Mouse (Mus musculus) embryonic facial prominence, embryonic 15.5 days (tissue): ENCODE measurements around the gene Mbd4. TPM values are rescaled to one million over a fixed set of nuclear protein-coding genes. Genes with fewer than 3 reads are reported as not detected.

Experiments used
- ATAC-seq: fragments of 200-750 bp; cut with Nextera tagmentation; 2 replicates; pipeline ENCODE4 v1.8.0; 2017; ENCODE audit warnings: low read depth, moderate TSS enrichment; ENCODE audit not compliant: insufficient number of reproducible peaks, low FRiP score, low TSS enrichment
- H3K27ac ChIP-seq: fragments of 300-500 bp; sonication (generic); replicated peaks from 2 replicates; pipeline ENCODE4 v1.5.1; 2015; ENCODE audit warnings: mild to moderate bottlenecking, inconsistent platforms
- H3K27me3 ChIP-seq: fragments of 300-500 bp; sonication (generic); 2 replicates; pipeline ENCODE4 v1.6.1; 2015; ENCODE audit warnings: inconsistent platforms
- H3K36me3 ChIP-seq: fragments of 300-500 bp; sonication (generic); 2 replicates; pipeline ENCODE4 v1.6.1; 2015; ENCODE audit warnings: mild to moderate bottlenecking, inconsistent platforms
- H3K4me1 ChIP-seq: fragments of 300-500 bp; sonication (generic); 2 replicates; pipeline ENCODE4 v1.6.1; 2015; ENCODE audit warnings: inconsistent platforms
- H3K4me2 ChIP-seq: fragments of 300-500 bp; sonication (generic); replicated peaks from 2 replicates; pipeline ENCODE4 v1.6.1; 2015; ENCODE audit warnings: mild to moderate bottlenecking, inconsistent platforms
- H3K4me3 ChIP-seq: fragments of 300-500 bp; sonication (generic); replicated peaks from 2 replicates; pipeline ENCODE4 v1.5.1; 2015; ENCODE audit warnings: mild to moderate bottlenecking, inconsistent platforms
- H3K9ac ChIP-seq: fragments of 300-500 bp; sonication (generic); 2 replicates; pipeline ENCODE4 v1.6.1; 2015; ENCODE audit warnings: inconsistent platforms
- H3K9me3 ChIP-seq: fragments of 300-500 bp; sonication (generic); replicated peaks from 2 replicates; pipeline ENCODE4 v1.6.1; 2016; ENCODE audit warnings: inconsistent platforms
- WGBS: fragments of 180-500 bp; shearing (Covaris S2); methylation state at CpG from one replicate; pipeline ENCODE4 v1.1.7; 2015; 5-methylcytosine and 5-hydroxymethylcytosine counted together
- polyA plus RNA-seq: library from polyadenylated mRNA; unstranded; fragments of >200 nt; fragmentation: Nextera tagmentation; extraction: Ambion mirVana; gene quantifications from 2 replicates; pipeline ENCODE4 v1.2.1, GENCODE M21; 2015

The Mbd4 gene
- polyA plus RNA-seq, 1 experiment from 2014 or later = 18.5 TPM

GRCm38 (mm10) chr6:115808196-115808487 is 45.0 kb downstream of the Mbd4 start:
- Histone ChIP-seq H3K36me3 (peaks cover 42% of the 10 kb centered on the region), H3K27ac (peak overlapping the region; percentile 97), H3K27me3 (no peaks in the 10 kb centered on the region), H3K9ac (peak overlapping the region; percentile 85), H3K4me2 (peak overlapping the region; percentile 80), H3K9me3 (no peaks in the 10 kb centered on the region), H3K4me3 (peak overlapping the region; percentile 77), H3K4me1 (peaks cover 24% of the 10 kb centered on the region)
- WGBS = under 1% methylated on average over 22 of the region's 22 CpGs
- no peak for ATAC-seq

GRCm38 (mm10) chr6:115807464-115808195 is 45.5 kb downstream of the Mbd4 start:
- no peak for ATAC-seq
- H3K9ac ChIP-seq = peak overlapping the region; percentile 85
- WGBS = 3% methylated on average over 15 of the region's 15 CpGs
- H3K4me2 ChIP-seq = peak overlapping the region; percentile 80
- peaks cover 24% of the 10 kb centered on the region for H3K4me1 ChIP-seq
- H3K27me3 ChIP-seq = no peaks in the 10 kb centered on the region
- peak overlapping the region; percentile 97 for H3K27ac ChIP-seq
- H3K9me3 ChIP-seq = no peaks in the 10 kb centered on the region
- peaks cover 47% of the 10 kb centered on the region for H3K36me3 ChIP-seq
- H3K4me3 ChIP-seq = peak overlapping the region; percentile 77

GRCm38 (mm10) chr6:115804432-115805192 is 48.6 kb downstream of the Mbd4 start:
- Histone ChIP-seq H3K27me3 (no peaks in the 10 kb centered on the region), H3K9me3 (no peaks in the 10 kb centered on the region), H3K4me2 (no peak overlapping the region), H3K9ac (no peak overlapping the region), H3K27ac (no peak overlapping the region; the same call in 1 of the 2 replicates), H3K4me3 (no peak overlapping the region), H3K4me1 (peaks cover 24% of the 10 kb centered on the region), H3K36me3 (peaks cover 75% of the 10 kb centered on the region)
- WGBS = 58% methylated on average over 10 of the region's 10 CpGs
- ATAC-seq = no peak

GRCm38 (mm10) chr6:115803541-115804382 is 49.4 kb downstream of the Mbd4 start:
- H3K36me3 ChIP-seq = peaks cover 84% of the 10 kb centered on the region
- peaks cover 24% of the 10 kb centered on the region for H3K4me1 ChIP-seq
- H3K27me3 ChIP-seq = no peaks in the 10 kb centered on the region
- H3K9ac ChIP-seq = no peak overlapping the region
- 40% methylated on average over 16 of the region's 16 CpGs for WGBS
- H3K9me3 ChIP-seq = no peaks in the 10 kb centered on the region
- no peak overlapping the region for H3K4me3 ChIP-seq
- ATAC-seq = no peak
- H3K27ac ChIP-seq = no peak overlapping the region; the same call in 1 of the 2 replicates
- no peak overlapping the region for H3K4me2 ChIP-seq

- Histone ChIP-seq H3K4me3 (no peak overlapping the region), H3K27me3 (no peaks in the 10 kb centered on the region), H3K36me3 (peaks cover 97% of the 10 kb centered on the region), H3K27ac (no peak overlapping the region), H3K4me1 (peaks cover 17% of the 10 kb centered on the region), H3K4me2 (no peak overlapping the region), H3K9me3 (no peaks in the 10 kb centered on the region), H3K9ac (no peak overlapping the region)
- WGBS = 89% methylated on average over 3 of the region's 3 CpGs
- no peak for ATAC-seq
These were observed 51.4 kb downstream of the Mbd4 start for GRCm38 (mm10) chr6:115801811-115802210.

GRCm38 (mm10) chr6:115792691-115793215 is 60.4 kb downstream of the Mbd4 start:
- H3K36me3 ChIP-seq = peaks cover 98% of the 10 kb centered on the region
- H3K4me1 ChIP-seq = peaks cover 11% of the 10 kb centered on the region
- H3K9me3 ChIP-seq = no peaks in the 10 kb centered on the region
- ATAC-seq = 0 out of 2 replicates have a peak, but pooled peaks have one; percentile 13
- 0 out of 2 replicates have a peak overlapping the region, but pooled peaks have one; percentile 10 for H3K4me2 ChIP-seq
- peak overlapping the region; percentile 61; the same call in 1 of the 2 replicates for H3K27ac ChIP-seq
- H3K27me3 ChIP-seq = no peaks in the 10 kb centered on the region
- H3K9ac ChIP-seq = no peak overlapping the region
- 74% methylated on average over 21 of the region's 21 CpGs for WGBS
- no peak overlapping the region for H3K4me3 ChIP-seq

- peaks cover 98% of the 10 kb centered on the region for H3K36me3 ChIP-seq
- ATAC-seq = peak; percentile 70
- no peak overlapping the region for H3K4me3 ChIP-seq
These were observed 61.1 kb downstream of the Mbd4 start for GRCm38 (mm10) chr6:115791842-115792686.

GRCm38 (mm10) chr6:115791016-115791415 is 62.2 kb downstream of the Mbd4 start:
- H3K4me3 ChIP-seq = no peak overlapping the region
- no peak overlapping the region for H3K27ac ChIP-seq
- no peak overlapping the region for H3K4me2 ChIP-seq
- H3K4me1 ChIP-seq = peaks cover 11% of the 10 kb centered on the region
- no peak for ATAC-seq
- H3K27me3 ChIP-seq = no peaks in the 10 kb centered on the region
- no peak overlapping the region for H3K9ac ChIP-seq
- H3K36me3 ChIP-seq = peaks cover 98% of the 10 kb centered on the region
- WGBS = 78% methylated on average over 10 of the region's 10 CpGs
- no peaks in the 10 kb centered on the region for H3K9me3 ChIP-seq

More at GRCm38 (mm10) chr6:115791842-115792686, 61.1 kb downstream of the Mbd4 start:
- Histone ChIP-seq H3K4me1 (peaks cover 11% of the 10 kb centered on the region), H3K27ac (peak overlapping the region; percentile 61; the same call in 1 of the 2 replicates), H3K27me3 (no peaks in the 10 kb centered on the region), H3K9ac (no peak overlapping the region), H3K4me2 (no peak overlapping the region), H3K9me3 (no peaks in the 10 kb centered on the region)
- 86% methylated on average over 34 of the region's 34 CpGs for WGBS
